Mouse (Mus musculus): ENCODE data around the gene Gstt2. TPM values are rescaled to one million over a fixed set of nuclear protein-coding genes. Genes with fewer than 3 reads are reported as not detected.
"Not testable (repeated sequence)": the region's sequence is repeated elsewhere in the genome, so short reads cannot be mapped to it uniquely, and the experiment has no call there.

The Gstt2 gene
- total RNA-seq, 2 experiments from 2014 or later = 4.7 to 5.9 TPM

DNA sequence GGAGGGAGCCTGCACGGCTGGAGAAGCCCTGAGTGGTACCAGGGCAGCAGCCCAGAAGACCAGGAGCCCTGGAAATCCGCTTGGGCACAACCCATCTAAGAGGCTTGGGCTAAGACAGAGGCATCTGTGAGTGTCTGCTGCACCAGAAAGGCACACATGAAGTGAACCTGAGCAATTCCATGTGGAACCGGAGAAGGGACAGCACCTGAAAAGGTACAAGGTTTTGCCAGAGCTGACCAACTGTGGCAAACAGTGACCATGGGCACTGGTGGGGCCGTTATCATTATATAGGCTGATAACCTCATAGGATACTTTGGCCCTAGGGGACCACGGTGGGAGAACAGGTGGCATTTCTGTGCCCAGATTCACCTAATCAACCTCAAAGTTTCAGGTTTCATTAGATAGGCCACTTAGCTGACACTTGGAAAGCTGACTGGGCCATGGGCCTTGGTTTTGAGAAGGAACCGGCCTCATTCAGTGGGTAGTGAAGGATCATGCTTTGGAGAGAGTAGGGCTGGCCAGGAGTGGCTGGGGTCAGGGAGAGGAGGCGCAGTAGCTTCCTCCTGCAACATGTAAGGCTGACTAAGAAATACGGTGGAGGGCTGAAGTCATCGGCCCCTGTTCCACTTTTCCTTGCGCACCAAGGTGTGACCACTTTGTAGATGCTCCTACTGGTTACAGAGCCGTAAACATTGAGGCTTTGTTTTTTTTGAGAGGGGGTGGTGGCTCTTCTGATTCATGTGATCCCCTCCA, 19.1 kb upstream of the Gstt2 start:
- no peak for ATAC-seq (ENCODE audit: poor library complexity, severe bottlenecking)

GRCm38 (mm10) chr10:75855416-75855981, 18.3 kb upstream of the Gstt2 start:
- no peak for ATAC-seq (ENCODE audit: poor library complexity, severe bottlenecking)

DNA sequence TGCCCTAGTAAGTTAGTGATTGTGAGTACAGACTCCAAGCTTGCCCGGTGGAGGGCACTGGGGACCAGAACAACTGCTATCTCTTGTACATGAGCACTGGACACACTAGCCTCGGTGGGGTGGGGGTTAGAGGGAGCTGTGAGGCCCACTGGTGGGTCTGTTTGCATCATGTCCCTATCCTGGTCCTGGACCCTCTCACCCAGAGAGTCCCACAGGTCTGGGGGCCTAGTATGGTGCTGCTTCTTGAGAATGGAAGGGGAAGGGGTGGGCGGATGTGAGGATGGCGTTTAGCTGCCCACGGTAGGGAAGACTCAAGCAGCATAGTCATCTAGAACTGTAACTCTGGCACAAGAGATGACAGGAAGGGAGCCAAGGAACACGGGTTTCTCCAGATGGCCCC, 17.6 kb upstream of the Gstt2 start:
- no peak for ATAC-seq (ENCODE audit: poor library complexity, severe bottlenecking)

DNA sequence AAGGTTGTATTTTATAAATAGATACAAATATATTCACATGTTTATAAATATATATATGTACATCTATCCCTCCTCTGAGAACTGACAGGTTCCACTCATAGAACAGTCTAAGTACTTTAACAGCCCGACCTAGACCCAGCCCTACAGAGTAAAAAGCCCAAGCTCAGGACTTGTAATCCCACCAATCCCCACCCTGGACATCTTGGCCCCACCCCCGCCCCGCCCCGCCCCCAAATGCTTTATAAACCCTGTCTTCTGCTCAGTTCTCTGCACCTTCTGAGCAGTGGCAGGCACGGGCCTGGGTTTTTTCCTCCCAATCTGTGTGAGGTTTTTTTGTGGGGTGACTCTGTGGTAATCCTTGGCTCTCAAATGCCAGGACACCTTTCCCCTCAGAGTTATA, 16.9 kb upstream of the Gstt2 start:
- no peak for ATAC-seq (ENCODE audit: poor library complexity, severe bottlenecking)

DNA sequence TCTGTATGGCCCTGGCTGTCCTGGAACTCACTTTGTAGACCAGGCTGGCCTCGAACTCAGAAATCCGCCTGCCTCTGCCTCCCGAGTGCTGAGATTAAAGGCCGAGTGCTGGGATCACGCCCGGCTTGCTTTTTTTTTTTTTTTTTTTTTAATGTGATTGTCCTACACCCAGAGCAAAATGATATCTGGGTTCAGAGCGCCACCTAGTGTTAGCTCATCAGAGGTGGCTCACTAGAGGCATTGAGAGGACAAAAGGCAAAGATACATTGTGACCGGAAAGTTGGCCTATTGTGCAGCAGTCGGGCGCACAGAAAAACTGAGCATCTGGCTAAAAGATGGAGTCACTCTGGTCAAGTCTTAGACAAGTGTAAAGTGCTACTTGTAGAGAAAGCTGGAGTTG, 16.2 kb upstream of the Gstt2 start:
- peak; percentile 84 for ATAC-seq (ENCODE audit: poor library complexity, severe bottlenecking)

GRCm38 (mm10) chr10:75852539-75853125, 15.4 kb upstream of the Gstt2 start:
- ATAC-seq (ENCODE audit: poor library complexity, severe bottlenecking) = no peak

GRCm38 (mm10) chr10:75851681-75852080, 14.5 kb upstream of the Gstt2 start:
- no peak for ATAC-seq (ENCODE audit: poor library complexity, severe bottlenecking)

GRCm38 (mm10) chr10:75851076-75851475, 13.9 kb upstream of the Gstt2 start:
- no peak for ATAC-seq (ENCODE audit: poor library complexity, severe bottlenecking)

- no peak for ATAC-seq (ENCODE audit: poor library complexity, severe bottlenecking)
Observed at GRCm38 (mm10) chr10:75848382-75848781, 11.2 kb upstream of the Gstt2 start.

DNA sequence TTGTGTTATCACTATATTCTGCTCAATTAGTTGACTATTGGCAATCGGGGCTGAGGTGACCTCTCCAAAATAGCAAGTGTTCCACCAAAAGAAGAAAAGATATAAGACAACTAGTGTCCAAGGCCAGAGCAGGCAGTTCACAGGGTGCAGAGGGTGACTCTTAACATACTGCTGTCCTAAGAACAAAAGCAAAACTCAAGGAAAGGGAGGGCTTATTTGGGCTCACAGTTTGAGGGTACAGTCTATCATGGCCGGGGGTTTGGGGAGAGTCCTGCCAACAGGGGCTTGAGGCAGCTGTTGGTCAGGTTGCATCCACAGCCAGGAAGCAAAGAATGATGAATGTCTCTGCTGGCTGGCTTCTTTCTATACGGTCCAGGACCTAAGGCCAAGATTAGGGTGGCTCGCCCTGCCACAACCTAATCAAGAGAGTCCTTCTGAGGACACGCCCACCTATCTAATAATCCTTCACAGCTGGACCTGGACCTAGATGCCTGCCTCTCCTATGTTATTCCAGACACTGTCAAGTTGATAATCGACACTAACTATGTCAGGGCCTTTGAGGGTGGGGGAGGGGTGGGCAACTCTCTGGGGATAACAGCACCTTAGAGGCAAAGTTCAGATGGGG, 8.2 kb upstream of the Gstt2 start:
- no peak for ATAC-seq (ENCODE audit: poor library complexity, severe bottlenecking)

GRCm38 (mm10) chr10:75844800-75845199, 7.6 kb upstream of the Gstt2 start:
- no peak for ATAC-seq (ENCODE audit: poor library complexity, severe bottlenecking)

DNA sequence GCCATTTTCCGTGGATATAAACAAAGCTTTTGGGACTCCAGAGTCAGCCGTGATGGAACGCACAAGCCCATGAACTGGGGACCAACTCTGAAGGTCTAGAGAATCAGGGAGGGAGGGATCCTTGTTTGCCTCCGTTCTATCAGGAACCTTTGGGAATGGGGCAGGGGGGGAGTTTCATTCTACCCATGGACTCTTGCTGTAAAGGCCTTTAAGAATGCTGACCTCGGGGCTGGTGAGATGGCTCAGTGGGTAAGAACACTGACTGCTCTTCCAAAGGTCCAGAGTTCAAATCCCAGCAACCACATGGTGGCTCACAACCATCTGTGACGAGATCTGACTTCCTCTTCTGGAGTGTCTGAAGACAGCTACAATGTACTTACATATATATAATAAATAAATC, 6.7 kb upstream of the Gstt2 start:
- not testable (repeated sequence) for ATAC-seq (ENCODE audit: poor library complexity, severe bottlenecking)

GRCm38 (mm10) chr10:75839092-75839491, 1.9 kb upstream of the Gstt2 start:
- no peak for ATAC-seq (ENCODE audit: poor library complexity, severe bottlenecking)

DNA sequence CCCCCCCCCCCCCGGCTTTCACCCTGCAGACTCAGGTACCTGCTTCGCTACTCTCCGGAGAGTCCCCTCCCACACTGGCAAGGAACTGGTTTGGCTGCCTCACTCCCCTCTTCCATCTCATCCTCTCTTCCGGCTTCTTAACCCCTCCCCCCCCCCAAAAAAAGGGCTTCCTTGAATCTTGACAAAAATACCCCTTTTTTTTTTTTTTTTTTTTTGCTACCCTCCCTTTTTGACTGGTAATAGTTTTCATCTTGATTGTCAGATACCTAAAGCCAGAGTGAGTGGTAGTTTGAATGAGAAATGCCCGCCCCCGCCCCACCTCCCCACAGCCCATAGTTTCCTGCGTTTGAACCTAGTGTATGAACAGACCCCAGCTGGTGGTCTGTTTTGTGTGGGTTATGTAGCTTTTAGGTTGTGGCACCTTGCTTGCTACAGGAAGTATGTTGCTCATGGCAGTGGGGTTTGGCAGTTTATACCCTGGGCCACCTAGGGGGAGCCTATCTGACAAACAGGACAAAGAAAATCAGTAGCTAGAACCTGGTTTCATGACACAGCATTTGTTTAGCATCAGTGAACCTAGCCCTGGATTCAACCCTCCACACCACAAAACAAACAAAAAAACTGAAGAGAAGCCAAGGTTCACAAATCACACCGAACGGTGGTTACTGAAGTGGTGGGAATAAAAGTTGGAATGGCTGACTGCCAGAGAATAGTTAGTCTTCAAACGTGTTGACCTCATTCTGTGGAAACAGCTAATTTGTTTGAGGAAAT, 1.3 kb downstream of the Gstt2 start:
- no peak for ATAC-seq (ENCODE audit: poor library complexity, severe bottlenecking)

GRCm38 (mm10) chr10:75835307-75835706, 1.9 kb downstream of the Gstt2 start:
- peak; percentile 41 for ATAC-seq (ENCODE audit: poor library complexity, severe bottlenecking)

- ATAC-seq (ENCODE audit: poor library complexity, severe bottlenecking) = no peak
Observed at GRCm38 (mm10) chr10:75834721-75835120, 2.5 kb downstream of the Gstt2 start.

- ATAC-seq (ENCODE audit: poor library complexity, severe bottlenecking) = peak; percentile 29
Observed at GRCm38 (mm10) chr10:75834250-75834649, 3.0 kb downstream of the Gstt2 start.

DNA sequence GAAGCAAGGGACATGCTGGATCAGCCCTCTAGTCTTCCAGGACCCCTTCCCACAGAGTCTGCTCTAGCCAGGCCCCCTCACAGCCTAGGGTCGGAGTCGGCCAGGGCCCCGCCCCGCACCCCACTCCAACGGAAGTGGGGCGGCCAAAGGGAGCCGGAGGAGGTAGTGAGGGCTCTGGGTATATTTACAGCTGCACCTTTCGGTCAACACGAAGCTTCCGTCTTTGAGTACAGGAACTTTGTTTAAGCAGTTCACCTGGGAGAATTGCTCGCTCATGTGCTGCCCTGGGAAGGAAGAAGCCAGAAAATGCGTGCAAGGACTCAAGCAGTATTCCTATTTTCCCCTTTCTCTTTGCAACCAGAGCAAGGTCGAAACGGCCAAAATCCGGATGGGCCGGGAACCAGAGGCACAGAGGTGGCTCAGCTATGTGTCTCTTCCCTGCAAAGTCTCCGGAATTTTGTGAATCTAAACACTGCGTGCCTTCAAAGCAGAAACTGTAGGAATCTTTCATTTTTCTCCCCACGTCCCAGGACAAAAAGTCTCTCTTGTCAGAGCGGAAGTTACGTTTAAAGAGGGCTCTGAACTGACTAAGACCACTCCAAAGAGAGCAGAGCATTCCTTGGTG, 3.7 kb downstream of the Gstt2 start:
- ATAC-seq (ENCODE audit: poor library complexity, severe bottlenecking) = no peak

DNA sequence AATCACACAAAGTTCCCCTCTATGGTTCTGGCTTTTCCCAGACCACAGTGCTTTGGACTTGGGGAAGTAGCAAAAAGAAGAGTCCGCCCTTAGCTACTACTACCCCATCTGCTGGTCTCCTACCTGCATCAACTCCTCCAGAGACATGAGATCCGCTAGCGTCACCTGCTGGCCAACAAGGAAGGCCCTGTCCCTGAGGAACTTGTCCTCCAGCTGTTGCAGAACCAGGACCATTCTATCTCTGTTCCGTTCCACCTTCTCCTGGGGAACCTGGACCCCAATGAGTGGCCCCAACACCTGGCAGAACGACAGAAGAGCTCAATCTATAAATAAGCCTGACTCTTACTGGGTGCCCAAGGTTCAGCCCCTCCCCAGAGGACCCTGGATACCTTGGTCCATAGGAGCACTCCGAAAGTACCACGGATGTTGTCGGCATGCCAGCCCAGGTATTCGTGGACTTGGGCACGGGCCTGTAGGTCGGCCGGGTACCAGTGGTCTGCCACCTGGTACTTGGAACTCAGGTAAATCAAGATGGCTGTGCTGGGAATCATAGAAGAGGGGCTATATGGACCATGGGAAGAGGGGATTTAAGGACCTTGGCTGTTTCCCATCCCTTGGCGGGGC, 4.8 kb downstream of the Gstt2 start:
- peak; percentile 39 for ATAC-seq (ENCODE audit: poor library complexity, severe bottlenecking)

GRCm38 (mm10) chr10:75830275-75830670, 7.0 kb downstream of the Gstt2 start:
- no peak for ATAC-seq (ENCODE audit: poor library complexity, severe bottlenecking)
